Mouse (Mus musculus): ENCODE data around the gene Smok3c. TPM values are rescaled to one million over a fixed set of nuclear protein-coding genes. Genes with fewer than 3 reads are reported as not detected.
"Not testable (repeated sequence)": the region's sequence is repeated elsewhere in the genome, so short reads cannot be mapped to it uniquely, and the experiment has no call there.

The Smok3c gene
- polyA plus RNA-seq, 1 experiment from 2014 or later: not detected

- peaks cover 7% of the 10 kb centered on the region; the same call in 1 of the 2 replicates for H3K36me3 ChIP-seq (ENCODE audit: control insufficient read depth, insufficient read depth, low read length)
- no peak overlapping the region for H3K4me2 ChIP-seq (replicated peaks; ENCODE audit: low read depth)
- no peaks in the 10 kb centered on the region for H3K27me3 ChIP-seq (ENCODE audit: control insufficient read depth, insufficient read depth, low read length)
- 70% methylated on average over 3 of the region's 3 CpGs for WGBS
- H3K4me3 ChIP-seq (ENCODE audit: low read depth, low read length): no peak overlapping the region
- TF ChIP-seq EP300 (optimal IDR thresholded peaks at IDR 0.05): no peak
- TF ChIP-seq CTCF (IDR thresholded peaks at IDR 0.05; ENCODE audit: low read depth): no peak
- no peak overlapping the region for H3K9ac ChIP-seq (ENCODE audit: low read length)
- no peak overlapping the region for H3K27ac ChIP-seq (replicated peaks)
- H3K4me1 ChIP-seq (replicated peaks; ENCODE audit: control insufficient read depth, insufficient read depth): no peaks in the 10 kb centered on the region
- no peaks in the 10 kb centered on the region for H3K9me3 ChIP-seq (ENCODE audit: control insufficient read depth, low read length)
- DNase-seq (ENCODE audit: low spot score) (no peak), ATAC-seq (ENCODE audit: low FRiP score, low TSS enrichment) (no peak)
Observed at GRCm38 (mm10) chr5:138107130-138107529, 54.1 kb downstream of the Smok3c start.

DNA sequence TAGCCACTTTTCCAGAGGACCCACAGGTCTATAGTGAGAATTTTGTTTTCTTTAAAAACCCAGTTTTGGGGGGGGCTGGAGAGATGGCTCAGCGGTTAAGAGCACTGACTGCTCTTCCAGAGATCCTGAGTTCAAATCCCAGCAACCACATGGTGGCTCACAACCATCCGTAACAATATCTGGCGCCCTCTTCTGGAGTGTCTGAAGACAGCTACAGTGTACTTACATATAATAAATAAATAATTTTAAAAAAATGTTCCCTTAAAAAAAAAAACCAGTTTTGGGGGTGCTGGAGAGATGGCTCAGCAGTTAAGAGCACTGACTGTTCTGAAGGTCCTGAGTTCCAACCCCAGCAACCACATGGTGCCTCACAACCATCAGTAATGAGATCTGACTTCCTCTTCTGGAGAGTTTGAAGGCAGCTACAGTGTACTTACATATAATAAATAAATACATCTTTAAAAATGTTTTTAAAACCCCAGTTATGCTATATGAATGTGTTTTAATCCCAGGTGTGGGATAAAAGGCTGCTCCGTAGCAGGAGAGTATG lies 56.9 kb downstream of the Smok3c start:
- H3K36me3 ChIP-seq (ENCODE audit: control insufficient read depth, insufficient read depth, low read length); H3K4me1 ChIP-seq (replicated peaks; ENCODE audit: control insufficient read depth, insufficient read depth); H3K4me2 ChIP-seq (replicated peaks; ENCODE audit: low read depth); ATAC-seq (ENCODE audit: low FRiP score, low TSS enrichment); H3K9me3 ChIP-seq (ENCODE audit: control insufficient read depth, low read length); H3K9ac ChIP-seq (ENCODE audit: low read length); DNase-seq (ENCODE audit: low spot score); H3K27ac ChIP-seq (replicated peaks); H3K4me3 ChIP-seq (ENCODE audit: low read depth, low read length); H3K27me3 ChIP-seq (ENCODE audit: control insufficient read depth, insufficient read depth, low read length): not testable (repeated sequence)
- WGBS: 62% methylated on average over 4 of the region's 4 CpGs

Other genes with a start within 250 kb of the Smok3c start
- 0.64 and 1.4 TPM in 2 replicates for gene Pilra, start 216.9 kb upstream of the Smok3c start, polyA plus RNA-seq (2015; fragmentation: Nextera tagmentation; extraction: Ambion mirVana)
- gene Pilrb1, start 195.1 kb upstream of the Smok3c start, polyA plus RNA-seq (2015; fragmentation: Nextera tagmentation; extraction: Ambion mirVana): 0.33 and 0.40 TPM in 2 replicates
- gene Pilrb2, start 181.4 kb upstream of the Smok3c start, polyA plus RNA-seq (2015; fragmentation: Nextera tagmentation; extraction: Ambion mirVana): 0.49 and 0.88 TPM in 2 replicates
- 34.5 and 34.8 TPM in 2 replicates for gene Cyp3a13, start 131.6 kb upstream of the Smok3c start, polyA plus RNA-seq (2015; fragmentation: Nextera tagmentation; extraction: Ambion mirVana)
- 0.92 TPM in 2 replicates for gene Gjc3, start 90.1 kb upstream of the Smok3c start, polyA plus RNA-seq (2015; fragmentation: Nextera tagmentation; extraction: Ambion mirVana)
- 1.1 and 1.5 TPM in 2 replicates for gene Azgp1, start 71.7 kb upstream of the Smok3c start, polyA plus RNA-seq (2015; fragmentation: Nextera tagmentation; extraction: Ambion mirVana)
- 0.10 TPM in 1 of 2 replicates, not detected in the other for gene Smok3a, start 31.9 kb upstream of the Smok3c start, polyA plus RNA-seq (2015; fragmentation: Nextera tagmentation; extraction: Ambion mirVana)
- not detected in 2 replicates for gene Smok3b, start 31.8 kb upstream of the Smok3c start, polyA plus RNA-seq (2015; fragmentation: Nextera tagmentation; extraction: Ambion mirVana)
- gene Zkscan1, start 31.9 kb downstream of the Smok3c start, polyA plus RNA-seq (2015; fragmentation: Nextera tagmentation; extraction: Ambion mirVana): 5.6 and 5.8 TPM in 2 replicates
- 20.0 and 20.4 TPM in 2 replicates for gene Zscan21, start 63.7 kb downstream of the Smok3c start, polyA plus RNA-seq (2015; fragmentation: Nextera tagmentation; extraction: Ambion mirVana)
- 6.1 and 8.0 TPM in 2 replicates for gene Zfp113, start 102.5 kb downstream of the Smok3c start, polyA plus RNA-seq (2015; fragmentation: Nextera tagmentation; extraction: Ambion mirVana)
- 173 and 180 TPM in 2 replicates for gene Cops6, start 107.9 kb downstream of the Smok3c start, polyA plus RNA-seq (2015; fragmentation: Nextera tagmentation; extraction: Ambion mirVana)
- gene Ap4m1, start 118.8 kb downstream of the Smok3c start, polyA plus RNA-seq (2015; fragmentation: Nextera tagmentation; extraction: Ambion mirVana): 9.3 and 9.9 TPM in 2 replicates
- gene Mcm7, start 119.2 kb downstream of the Smok3c start, polyA plus RNA-seq (2015; fragmentation: Nextera tagmentation; extraction: Ambion mirVana): 43.6 and 45.5 TPM in 2 replicates
- gene Taf6, start 134.3 kb downstream of the Smok3c start, polyA plus RNA-seq (2015; fragmentation: Nextera tagmentation; extraction: Ambion mirVana): 27.1 and 27.7 TPM in 2 replicates
- gene Cnpy4, start 134.3 kb downstream of the Smok3c start, polyA plus RNA-seq (2015; fragmentation: Nextera tagmentation; extraction: Ambion mirVana): 18.6 and 20.0 TPM in 2 replicates
- 6.7 and 7.0 TPM in 2 replicates for gene Mblac1, start 141.1 kb downstream of the Smok3c start, polyA plus RNA-seq (2015; fragmentation: Nextera tagmentation; extraction: Ambion mirVana)
- gene Nxpe5, start 172.7 kb downstream of the Smok3c start, polyA plus RNA-seq (2015; fragmentation: Nextera tagmentation; extraction: Ambion mirVana): 0.10 and 0.11 TPM in 2 replicates
- gene Lamtor4, start 202.3 kb downstream of the Smok3c start, polyA plus RNA-seq (2015; fragmentation: Nextera tagmentation; extraction: Ambion mirVana): 88.3 and 91.0 TPM in 2 replicates
- 2.4 and 3.3 TPM in 2 replicates for gene BC037034, start 210.8 kb downstream of the Smok3c start, polyA plus RNA-seq (2015; fragmentation: Nextera tagmentation; extraction: Ambion mirVana)
- 3.6 and 4.5 TPM in 2 replicates for gene Gal3st4, start 219.6 kb downstream of the Smok3c start, polyA plus RNA-seq (2015; fragmentation: Nextera tagmentation; extraction: Ambion mirVana)
- 0.17 and 0.36 TPM in 2 replicates for gene Gm43720, start 226.8 kb downstream of the Smok3c start, polyA plus RNA-seq (2015; fragmentation: Nextera tagmentation; extraction: Ambion mirVana)
- gene Gpc2, start 226.8 kb downstream of the Smok3c start, polyA plus RNA-seq (2015; fragmentation: Nextera tagmentation; extraction: Ambion mirVana): 1.8 and 2.3 TPM in 2 replicates
- 0.50 and 0.74 TPM in 2 replicates for gene Stag3, start 227.0 kb downstream of the Smok3c start, polyA plus RNA-seq (2015; fragmentation: Nextera tagmentation; extraction: Ambion mirVana)

Measured in stomach, postnatal 0 days (tissue).